8 mouse cellular contexts compared by ENCODE assay signal in the genomic region with DNA sequence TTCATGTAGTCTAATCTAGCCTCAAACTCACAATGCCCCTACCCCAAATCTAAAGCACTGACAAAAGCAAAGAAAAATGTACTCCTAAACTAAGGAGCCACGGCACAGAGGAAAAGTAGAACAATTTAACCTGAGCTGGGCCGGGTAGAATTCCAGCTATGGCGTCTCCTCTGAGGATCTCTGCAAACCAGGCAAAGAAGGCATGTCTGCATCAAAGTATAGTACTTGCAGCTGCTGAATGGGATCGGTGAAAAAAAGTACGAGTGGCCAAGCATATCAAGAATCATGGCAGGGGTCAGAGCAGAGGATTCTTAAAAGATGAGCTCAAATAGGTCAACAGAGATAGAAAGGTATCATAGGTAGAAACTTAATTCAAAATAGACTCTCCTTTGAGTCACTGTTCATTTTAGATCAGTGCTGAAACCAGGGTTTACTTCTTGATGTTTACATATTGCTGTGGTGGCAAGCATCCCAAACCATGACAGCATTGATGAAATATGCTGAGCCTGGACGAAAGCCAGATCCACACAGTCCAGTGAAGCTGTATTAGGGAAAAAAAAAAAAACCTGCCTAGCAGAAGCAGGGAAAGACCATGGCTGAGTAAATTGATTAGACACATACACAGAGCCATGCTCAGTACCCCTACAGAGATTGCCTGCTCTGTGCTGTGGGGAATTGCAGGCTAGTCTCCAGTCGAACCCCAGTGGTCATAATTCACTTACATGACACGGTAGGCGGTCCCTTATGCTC.
A peak's percentile ranks its signal among the peaks of the same experiment; 100 is the strongest.
DNase-seq lines count a peak whose midpoint lies in the region; ATAC-seq and TF ChIP-seq lines count a peak whose summit lies in the region.

No protein-coding gene starts in this region.

- H3K27me3 ChIP-seq in midbrain, embryonic 11.5 days (ENCODE audit: control insufficient read depth, insufficient read depth, low read length): no peaks in the 10 kb centered on the region
- no peaks in the 10 kb centered on the region for H3K27me3 ChIP-seq in midbrain, embryonic 10.5 days (ENCODE audit: low read depth, poor library complexity, severe bottlenecking)
- H3K27me3 ChIP-seq in heart, postnatal 0 days (ENCODE audit: control insufficient read depth, insufficient read depth, low read length): no peaks in the 10 kb centered on the region

- no peak for TF ChIP-seq CTCF in heart, postnatal 0 days (IDR thresholded peaks at IDR 0.05; ENCODE audit: low read depth)

- DNase-seq in midbrain, embryonic 11.5 days (ENCODE audit: low spot score, missing footprints): no peak
- DNase-seq in midbrain, embryonic 10.5 days (ENCODE audit: low spot score): no peak
- peak; percentile 48 for DNase-seq in heart, postnatal 0 days (ENCODE audit: low spot score)
- DNase-seq in kidney, postnatal 4 days: peak; percentile 72 to 76
- DNase-seq in layer of hippocampus, postnatal 25 days (ENCODE audit: extremely low spot score in 1 of 2, low spot score in 1 of 2): no peak
- DNase-seq in thymus, adult 18-20 months: no peak

- TF ChIP-seq EP300 in heart, postnatal 0 days (IDR thresholded peaks at IDR 0.05; ENCODE audit: low read depth): no peak

- 0 out of 2 replicates have a peak, but pooled peaks have one; percentile 33 for ATAC-seq in midbrain, embryonic 11.5 days (ENCODE audit: low FRiP score)
- ATAC-seq in cerebellum, adult (ENCODE audit: insufficient number of reproducible peaks, low FRiP score, low TSS enrichment): peak; percentile 91
- peak; percentile 55; the same call in 1 of the 2 replicates for ATAC-seq in heart, postnatal 0 days (ENCODE audit: insufficient read depth, low read depth)
- ATAC-seq in frontal cortex, adult (ENCODE audit: low TSS enrichment): no peak

- H3K9me3 ChIP-seq in midbrain, embryonic 11.5 days (ENCODE audit: control insufficient read depth, low read length): no peaks in the 10 kb centered on the region
- no peaks in the 10 kb centered on the region for H3K9me3 ChIP-seq in midbrain, embryonic 10.5 days (replicated peaks)
- H3K9me3 ChIP-seq in heart, postnatal 0 days (replicated peaks; ENCODE audit: control insufficient read depth, low read length): no peaks in the 10 kb centered on the region

- no peak overlapping the region for H3K4me2 ChIP-seq in midbrain, embryonic 11.5 days
- H3K4me2 ChIP-seq in heart, postnatal 0 days (ENCODE audit: low read depth, low read length): no peak overlapping the region

- WGBS in midbrain, embryonic 11.5 days: 68% methylated on average over 9 of the region's 9 CpGs
- WGBS in midbrain, embryonic 10.5 days: 77% methylated on average over 9 of the region's 9 CpGs
- WGBS in heart, postnatal 0 days: 47% methylated on average over 9 of the region's 9 CpGs

- no peaks in the 10 kb centered on the region for H3K36me3 ChIP-seq in midbrain, embryonic 11.5 days (ENCODE audit: control insufficient read depth, insufficient read depth, low read length)
- H3K36me3 ChIP-seq in midbrain, embryonic 10.5 days: no peaks in the 10 kb centered on the region
- H3K36me3 ChIP-seq in heart, postnatal 0 days (replicated peaks; ENCODE audit: control insufficient read depth, insufficient read depth, low read length): no peaks in the 10 kb centered on the region

- H3K4me3 ChIP-seq in midbrain, embryonic 11.5 days (ENCODE audit: low read depth, low read length): no peak overlapping the region
- H3K4me3 ChIP-seq in midbrain, embryonic 10.5 days: no peak overlapping the region
- no peak overlapping the region for H3K4me3 ChIP-seq in heart, postnatal 0 days (ENCODE audit: low read depth, low read length)

- H3K27ac ChIP-seq in midbrain, embryonic 11.5 days (ENCODE audit: low read depth, low read length): no peak overlapping the region
- H3K27ac ChIP-seq in midbrain, embryonic 10.5 days (replicated peaks): no peak overlapping the region
- no peak overlapping the region for H3K27ac ChIP-seq in heart, postnatal 0 days (ENCODE audit: low read depth)

- H3K4me1 ChIP-seq in midbrain, embryonic 11.5 days (ENCODE audit: control insufficient read depth, insufficient read depth, low read length): no peaks in the 10 kb centered on the region
- H3K4me1 ChIP-seq in midbrain, embryonic 10.5 days: no peaks in the 10 kb centered on the region
- H3K4me1 ChIP-seq in heart, postnatal 0 days (ENCODE audit: control insufficient read depth, insufficient read depth): no peaks in the 10 kb centered on the region

- H3K9ac ChIP-seq in midbrain, embryonic 11.5 days (ENCODE audit: low read length): no peak overlapping the region
- H3K9ac ChIP-seq in heart, postnatal 0 days (replicated peaks; ENCODE audit: low read depth, low read length): no peak overlapping the region

Comparison
In these comparisons a context has a peak if more than half of its experiments do, and no peak if none do; other contexts are left out.
1. DNase-seq: peak in heart, postnatal 0 days (single experiment) and kidney, postnatal 4 days (2 of 2); none in midbrain, embryonic 11.5 days (single experiment), midbrain, embryonic 10.5 days (single experiment), layer of hippocampus, postnatal 25 days (0 of 2) and thymus, adult 18-20 months (0 of 2).